Mouse (Mus musculus): ENCODE measurements around the gene Tfec.

Gene Tfec

GRCm38 (mm10) chr6:16785166-16785565 is 113.1 kb downstream of the Tfec start:
- no peak for DNase-seq
